ENCODE assay signal across 19 mouse cellular contexts in the genomic region with DNA sequence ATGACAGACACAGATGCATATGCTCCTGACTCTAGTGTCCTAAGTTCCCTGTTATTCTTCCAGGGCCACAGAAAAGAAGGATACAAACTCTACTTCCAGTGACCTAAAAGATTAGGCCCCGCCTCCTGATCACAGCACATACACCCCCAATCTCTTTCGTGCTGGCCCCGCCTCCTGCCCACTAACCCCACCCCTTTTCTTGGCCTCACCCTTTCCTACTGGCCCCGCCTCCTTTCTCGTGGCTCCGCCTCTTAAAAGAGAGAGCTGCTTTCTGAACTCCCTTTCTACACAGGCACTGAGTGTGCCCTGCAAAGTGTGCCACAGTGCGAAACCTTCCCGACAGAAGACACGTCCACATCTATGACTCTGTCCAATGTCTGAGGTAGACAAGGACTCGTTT. TPM values are rescaled to one million over a fixed set of nuclear protein-coding genes. Genes with fewer than 3 reads are reported as not detected.
A peak's percentile ranks its signal among the peaks of the same experiment; 100 is the strongest.
DNase-seq lines count a peak whose midpoint lies in the region; ATAC-seq and TF ChIP-seq lines count a peak whose summit lies in the region.
"Had no signal": no experiment of that assay in that cellular context is flagged by ENCODE, and none has a peak within 500 bp of the region (broad histone marks: within the 10 kb centered on the region; RNA-seq: fewer than 3 reads in every experiment).

No protein-coding gene starts in this region.

- no peaks in the 10 kb centered on the region for H3K9me3 ChIP-seq in hindbrain, embryonic 10.5 days
- H3K9me3 ChIP-seq in hindbrain, embryonic 16.5 days (ENCODE audit: control insufficient read depth, low read length) = no peaks in the 10 kb centered on the region
- H3K9me3 ChIP-seq in stomach, postnatal 0 days (ENCODE audit: control insufficient read depth, low read length) = no peaks in the 10 kb centered on the region
- H3K9me3 ChIP-seq: embryonic facial prominence, embryonic 13.5 days; heart, embryonic 15.5 days; liver, embryonic 15.5 days; neural tube, embryonic 15.5 days had no signal

- intact Hi-C loops in left cerebral cortex, postnatal 4 days (cut with DNase I) = no loop called here

- peaks cover 7% of the 10 kb centered on the region; the same call in 1 of the 2 replicates for H3K4me1 ChIP-seq in hindbrain, embryonic 10.5 days (replicated peaks)
- H3K4me1 ChIP-seq in hindbrain, embryonic 16.5 days (ENCODE audit: control insufficient read depth, insufficient read depth, low read depth, low read length) = no peaks in the 10 kb centered on the region
- no peaks in the 10 kb centered on the region for H3K4me1 ChIP-seq in testis, adult 2 months (ENCODE audit: control insufficient read depth, insufficient read depth, low read length)
- H3K4me1 ChIP-seq in stomach, postnatal 0 days (replicated peaks; ENCODE audit: control insufficient read depth, insufficient read depth) = no peaks in the 10 kb centered on the region
- H3K4me1 ChIP-seq: embryonic facial prominence, embryonic 13.5 days; neural tube, embryonic 15.5 days had no signal

- H3K9ac ChIP-seq in hindbrain, embryonic 16.5 days (ENCODE audit: low read depth, low read length) = no peak overlapping the region
- H3K9ac ChIP-seq in stomach, postnatal 0 days (ENCODE audit: low read length) = no peak overlapping the region
- H3K9ac ChIP-seq: embryonic facial prominence, embryonic 13.5 days; heart, embryonic 15.5 days; hindbrain, embryonic 14.5 days; liver, embryonic 15.5 days; neural tube, embryonic 15.5 days had no signal

- TF ChIP-seq POLR2A in testis, adult 2 months (IDR thresholded peaks at IDR 0.05; ENCODE audit: control insufficient read depth, low read depth, low read length) = no peak

- no peaks in the 10 kb centered on the region for H3K36me3 ChIP-seq in hindbrain, embryonic 10.5 days
- H3K36me3 ChIP-seq in hindbrain, embryonic 16.5 days (ENCODE audit: control insufficient read depth, insufficient read depth, low read length) = no peaks in the 10 kb centered on the region
- H3K36me3 ChIP-seq in testis, adult 2 months (ENCODE audit: control insufficient read depth, insufficient read depth, low read length) = no peaks in the 10 kb centered on the region
- no peaks in the 10 kb centered on the region for H3K36me3 ChIP-seq in stomach, postnatal 0 days (ENCODE audit: control insufficient read depth, insufficient read depth, low read length)
- H3K36me3 ChIP-seq: embryonic facial prominence, embryonic 13.5 days; heart, embryonic 15.5 days; liver, embryonic 15.5 days; neural tube, embryonic 15.5 days had no signal

- no peak for TF ChIP-seq CTCF in testis, adult 2 months (IDR thresholded peaks at IDR 0.05; ENCODE audit: control insufficient read depth, insufficient read depth, insufficient replicate concordance, low read depth, low read length)
- TF ChIP-seq CTCF in stomach, postnatal 0 days (IDR thresholded peaks at IDR 0.05; ENCODE audit: low read depth) = no peak

- H3K4me3 ChIP-seq in hindbrain, embryonic 10.5 days = no peak overlapping the region
- H3K4me3 ChIP-seq in hindbrain, embryonic 16.5 days (ENCODE audit: low read length) = no peak overlapping the region
- H3K4me3 ChIP-seq in testis, adult 2 months (ENCODE audit: control insufficient read depth, low read depth, low read length) = peak overlapping the region; percentile 60
- no peak overlapping the region for H3K4me3 ChIP-seq in stomach, postnatal 0 days (ENCODE audit: low read depth, low read length)
- H3K4me3 ChIP-seq: embryonic facial prominence, embryonic 13.5 days; heart, embryonic 15.5 days; layer of hippocampus, adult 2 months; liver, embryonic 15.5 days; neural tube, embryonic 15.5 days had no signal

- no peak for TF ChIP-seq EP300 in stomach, postnatal 0 days (optimal IDR thresholded peaks at IDR 0.05)

- H3K27me3 ChIP-seq in hindbrain, embryonic 10.5 days (ENCODE audit: insufficient read depth, poor library complexity, severe bottlenecking) = no peaks in the 10 kb centered on the region
- no peaks in the 10 kb centered on the region for H3K27me3 ChIP-seq in hindbrain, embryonic 16.5 days (replicated peaks; ENCODE audit: control insufficient read depth, insufficient read depth, low read length)
- no peaks in the 10 kb centered on the region for H3K27me3 ChIP-seq in testis, adult 2 months (ENCODE audit: control insufficient read depth, insufficient read depth, low read length)
- H3K27me3 ChIP-seq in stomach, postnatal 0 days (ENCODE audit: control insufficient read depth, insufficient read depth, low read length) = no peaks in the 10 kb centered on the region
- H3K27me3 ChIP-seq: embryonic facial prominence, embryonic 13.5 days; heart, embryonic 15.5 days; liver, embryonic 15.5 days; neural tube, embryonic 15.5 days had no signal

- WGBS in hindbrain, embryonic 10.5 days = 47% methylated on average over 10 of the region's 10 CpGs
- WGBS in hindbrain, embryonic 16.5 days = 51% methylated on average over 10 of the region's 10 CpGs
- WGBS in stomach, postnatal 0 days = 65% methylated on average over 10 of the region's 10 CpGs

- DNase-seq in hindbrain, embryonic 10.5 days (ENCODE audit: low spot score) = peak; percentile 30
- no peak for DNase-seq in testis, postnatal 14 days (ENCODE audit: low spot score)
- peak; percentile 37 for DNase-seq in c-Kit-positive CD71-positive TER-119-negative erythroid progenitor cells, embryonic 14.5 days (ENCODE audit: low read depth)
- DNase-seq in stomach, postnatal 0 days (ENCODE audit: low spot score) = peak; percentile 74
- DNase-seq in left cerebral cortex, postnatal 4 days = no peak
- DNase-seq in adrenal gland, postnatal 36 days = no peak
- DNase-seq: kidney, adult 2 months had no signal

- no peak overlapping the region for H3K4me2 ChIP-seq in hindbrain, embryonic 16.5 days (ENCODE audit: low read length)
- H3K4me2 ChIP-seq in stomach, postnatal 0 days (replicated peaks; ENCODE audit: low read depth) = no peak overlapping the region
- H3K4me2 ChIP-seq: embryonic facial prominence, embryonic 13.5 days; heart, embryonic 15.5 days; hindbrain, embryonic 14.5 days; liver, embryonic 15.5 days; neural tube, embryonic 15.5 days had no signal

- H3K27ac ChIP-seq in hindbrain, embryonic 10.5 days = peak overlapping the region; percentile 56
- H3K27ac ChIP-seq in hindbrain, embryonic 16.5 days (ENCODE audit: low read depth, low read length) = no peak overlapping the region
- no peak overlapping the region for H3K27ac ChIP-seq in testis, adult 2 months (ENCODE audit: control insufficient read depth, insufficient read depth, low read depth, low read length)
- H3K27ac ChIP-seq in stomach, postnatal 0 days (replicated peaks) = no peak overlapping the region
- H3K27ac ChIP-seq: embryonic facial prominence, embryonic 13.5 days; heart, embryonic 15.5 days; hindbrain, embryonic 14.5 days; layer of hippocampus, adult 2 months; liver, embryonic 15.5 days; neural tube, embryonic 15.5 days had no signal

- no peak for ATAC-seq in hindbrain, embryonic 16.5 days
- peak; percentile 33; the same call in 1 of the 2 replicates for ATAC-seq in stomach, postnatal 0 days (ENCODE audit: low FRiP score, low TSS enrichment)

RNA-seq across cellular contexts. Expression of gene Prlh, which starts 7.7 kb away (rescaled TPM):
- not detected in 2 replicates for polyA plus RNA-seq in hindbrain, embryonic 10.5 days (2016; fragmentation: Nextera tagmentation; extraction: Ambion mirVana)
- polyA plus RNA-seq in hindbrain, embryonic 16.5 days (2015; fragmentation: Nextera tagmentation; extraction: Ambion mirVana) = not detected in 2 replicates
- not detected in 2 replicates for polyA plus RNA-seq in testis, adult 2 months (2012; rRNA removed)
- polyA plus RNA-seq in stomach, postnatal 0 days (2015; fragmentation: Nextera tagmentation; extraction: Ambion mirVana) = not detected in 2 replicates
- not detected for total RNA-seq in left cerebral cortex, postnatal 4 days (2021)
- total RNA-seq in adrenal gland, postnatal 36 days (2021) = not detected
- total RNA-seq: layer of hippocampus, adult 2 months; left cerebral cortex, postnatal 10 days; megakaryocyte, adult 5-6 weeks had no signal
- polyA plus RNA-seq: embryonic facial prominence, embryonic 13.5 days; forebrain, embryonic 11.5 days; gonadal fat pad, adult 2 months; heart, embryonic 15.5 days; hindbrain, embryonic 14.5 days; kidney, adult 2 months; liver, embryonic 15.5 days; neural tube, embryonic 15.5 days had no signal

RNA-seq across cellular contexts. Expression of gene Rab17, which starts 24.3 kb away (rescaled TPM):
- polyA plus RNA-seq in hindbrain, embryonic 10.5 days (2016; fragmentation: Nextera tagmentation; extraction: Ambion mirVana) = 0.25 and 0.35 TPM in 2 replicates
- polyA plus RNA-seq in hindbrain, embryonic 16.5 days (2015; fragmentation: Nextera tagmentation; extraction: Ambion mirVana) = 0.36 TPM in 1 of 2 replicates, not detected in the other
- polyA plus RNA-seq in testis, adult 2 months (2012; rRNA removed) = 0.12 and 1.2 TPM in 2 replicates
- polyA plus RNA-seq in stomach, postnatal 0 days (2015; fragmentation: Nextera tagmentation; extraction: Ambion mirVana) = 4.6 and 5.7 TPM in 2 replicates
- not detected for total RNA-seq in left cerebral cortex, postnatal 4 days (2021)
- total RNA-seq in adrenal gland, postnatal 36 days (2021) = not detected
- total RNA-seq: layer of hippocampus, adult 2 months; megakaryocyte, adult 5-6 weeks had no signal
- polyA plus RNA-seq: forebrain, embryonic 11.5 days; hindbrain, embryonic 14.5 days; neural tube, embryonic 15.5 days had no signal

RNA-seq across cellular contexts. Expression of gene Mlph, which starts 30.3 kb away (rescaled TPM):
- 0.14 and 0.32 TPM in 2 replicates for polyA plus RNA-seq in hindbrain, embryonic 10.5 days (2016; fragmentation: Nextera tagmentation; extraction: Ambion mirVana)
- 0.14 and 0.18 TPM in 2 replicates for polyA plus RNA-seq in hindbrain, embryonic 16.5 days (2015; fragmentation: Nextera tagmentation; extraction: Ambion mirVana)
- 0.44 and 1.4 TPM in 2 replicates for polyA plus RNA-seq in testis, adult 2 months (2012; rRNA removed)
- 8.8 and 9.8 TPM in 2 replicates for polyA plus RNA-seq in stomach, postnatal 0 days (2015; fragmentation: Nextera tagmentation; extraction: Ambion mirVana)
- total RNA-seq in left cerebral cortex, postnatal 4 days (2021) = under 1 TPM; 0.40 to 0.79 TPM
- total RNA-seq in adrenal gland, postnatal 36 days (2021) = 1 to 10 TPM; 2.2 to 2.3 TPM
- total RNA-seq: megakaryocyte, adult 5-6 weeks had no signal
- polyA plus RNA-seq: liver, embryonic 15.5 days had no signal

RNA-seq across cellular contexts. Expression of gene Lrrfip1, which starts 53.4 kb away (rescaled TPM):
- 18.3 and 21.9 TPM in 2 replicates for polyA plus RNA-seq in hindbrain, embryonic 10.5 days (2016; fragmentation: Nextera tagmentation; extraction: Ambion mirVana)
- 40.9 and 43.3 TPM in 2 replicates for polyA plus RNA-seq in hindbrain, embryonic 16.5 days (2015; fragmentation: Nextera tagmentation; extraction: Ambion mirVana)
- 0.63 and 1.3 TPM in 2 replicates for polyA plus RNA-seq in testis, adult 2 months (2012; rRNA removed)
- polyA plus RNA-seq in stomach, postnatal 0 days (2015; fragmentation: Nextera tagmentation; extraction: Ambion mirVana) = 69.4 and 79.0 TPM in 2 replicates
- 10 to 100 TPM; 66.4 to 74.2 TPM for total RNA-seq in left cerebral cortex, postnatal 4 days (2021)
- 10 to 100 TPM; 56.6 to 59.1 TPM for total RNA-seq in adrenal gland, postnatal 36 days (2021)

Comparison
In these comparisons a context has a peak if more than half of its experiments do, and no peak if none do; other contexts are left out.
1. DNase-seq: peak in hindbrain, embryonic 10.5 days (single experiment), c-Kit-positive CD71-positive TER-119-negative erythroid progenitor cells, embryonic 14.5 days (single experiment) and stomach, postnatal 0 days (single experiment); none in testis, postnatal 14 days (single experiment), left cerebral cortex, postnatal 4 days (single experiment) and adrenal gland, postnatal 36 days (0 of 2).